Mouse (Mus musculus) adrenal gland, adult 18-20 months (tissue): Measurements from ENCODE around the gene Ess2. TPM values are rescaled to one million over a fixed set of nuclear protein-coding genes. Genes with fewer than 3 reads are reported as not detected.

ENCODE experiments used
- DNase-seq, 2 experiments: peaks; one replicate each; pipeline ENCODE4 v3.0.0; 2021 to 2022; ENCODE audit warnings: low spot score in 2 of 2
- total RNA-seq, 2 experiments: library from RNA; stranded (reverse); gene quantifications; 1 replicate in 1 of 2; 2 replicates in 1 of 2; pipeline ENCODE4 v1.2.3; 2021

The Ess2 gene
- total RNA-seq, 2 experiments from 2014 or later: 13.6 to 15.0 TPM

- no peak for DNase-seq
These were observed 52.6 kb downstream of the Ess2 start for GRCm38 (mm10) chr16:17858592-17858991.

GRCm38 (mm10) chr16:17857157-17857556 is 54.0 kb downstream of the Ess2 start:
- DNase-seq: peak in 1 of 2 experiments; percentile 13

- DNase-seq: no peak
These were observed 57.9 kb downstream of the Ess2 start for GRCm38 (mm10) chr16:17853263-17853662.

- no peak for DNase-seq
These were observed 59.3 kb downstream of the Ess2 start for GRCm38 (mm10) chr16:17851860-17852259.

- no peak for DNase-seq
These were observed 59.8 kb downstream of the Ess2 start for GRCm38 (mm10) chr16:17851331-17851730.

Other genes starting within 250 kb of the Ess2 start
- gene Med15, start 178.5 kb downstream of the Ess2 start, total RNA-seq: 10 to 100 TPM; 57.1 to 58.2 TPM
- 10 to 100 TPM; 29.8 to 38.3 TPM for gene Klhl22, start 151.7 kb downstream of the Ess2 start, total RNA-seq
- gene Scarf2, start 114.1 kb downstream of the Ess2 start, total RNA-seq: 10 to 100 TPM in 1 of 2 experiments, 1 to 10 TPM in 1; 9.5 to 11.7 TPM
- gene B830017H08Rik, start 78.2 kb downstream of the Ess2 start, total RNA-seq: not detected
- 1 to 10 TPM; 1.8 to 2.2 TPM for gene Car15, start 73.0 kb downstream of the Ess2 start, total RNA-seq
- under 1 TPM; 0.32 to 0.66 TPM for gene Gm20518, start 19.7 kb downstream of the Ess2 start, total RNA-seq
- not detected for gene Tssk1, start 17.1 kb downstream of the Ess2 start, total RNA-seq
- 10 to 100 TPM; 56.7 to 68.6 TPM for gene Dgcr2, start 12.8 kb downstream of the Ess2 start, total RNA-seq
- gene Tssk2, start 12.7 kb downstream of the Ess2 start, total RNA-seq: not detected
- gene Gsc2, start 3.7 kb upstream of the Ess2 start, total RNA-seq: not detected
- 100 to 1,000 TPM; 368 to 895 TPM for gene Slc25a1, start 16.9 kb upstream of the Ess2 start, total RNA-seq
- gene Vpreb2, start 69.1 kb upstream of the Ess2 start, total RNA-seq: under 1 TPM in 1 of 2 experiments, not detected in 1; 0.42 TPM
- 10 to 100 TPM; 79.7 to 83.3 TPM for gene Dgcr6, start 141.5 kb upstream of the Ess2 start, total RNA-seq
- gene Prodh, start 178.9 kb upstream of the Ess2 start, total RNA-seq: 10 to 100 TPM; 18.5 to 53.8 TPM
- gene Rtn4r, start 216.3 kb upstream of the Ess2 start, total RNA-seq: under 1 TPM; 0.20 to 0.26 TPM